Mouse (Mus musculus): Measurements from ENCODE around the gene Nrf1.
A peak's percentile ranks its signal among the peaks of the same experiment; 100 is the strongest.

Nrf1 gene

GRCm38 (mm10) chr6:30047271-30048162 lies at the start of gene Nrf1:
Nrf1 (plus strand) TSS chr6:30047988.
- peak; percentile 91 for DNase-seq

- DNase-seq, result no peak
These were observed 49.6 kb upstream of the Nrf1 start for GRCm38 (mm10) chr6:29998140-29998539.

- no peak for DNase-seq
These were observed 49.0 kb upstream of the Nrf1 start for GRCm38 (mm10) chr6:29998771-29999170.

- no peak for DNase-seq
These were observed 45.2 kb upstream of the Nrf1 start for GRCm38 (mm10) chr6:30002628-30003027.

- no peak for DNase-seq
These were observed 41.9 kb upstream of the Nrf1 start for GRCm38 (mm10) chr6:30005851-30006250.

- no peak for DNase-seq
These were observed 38.6 kb upstream of the Nrf1 start for GRCm38 (mm10) chr6:30009204-30009603.

GRCm38 (mm10) chr6:30013520-30013919 lies 34.3 kb upstream of the Nrf1 start:
- DNase-seq, result no peak

GRCm38 (mm10) chr6:30014187-30014864 lies 33.5 kb upstream of the Nrf1 start:
- DNase-seq, result no peak

- DNase-seq, result no peak
These were observed 26.5 kb upstream of the Nrf1 start for GRCm38 (mm10) chr6:30021241-30021640.

- no peak for DNase-seq
These were observed 26.1 kb upstream of the Nrf1 start for GRCm38 (mm10) chr6:30021656-30022055.

- no peak for DNase-seq
These were observed 21.0 kb upstream of the Nrf1 start for GRCm38 (mm10) chr6:30026799-30027198.

GRCm38 (mm10) chr6:30028358-30028757 lies 19.4 kb upstream of the Nrf1 start:
- no peak for DNase-seq

GRCm38 (mm10) chr6:30035112-30035511 lies 12.7 kb upstream of the Nrf1 start:
- no peak for DNase-seq

GRCm38 (mm10) chr6:30041498-30041897 lies 6.3 kb upstream of the Nrf1 start:
- no peak for DNase-seq

GRCm38 (mm10) chr6:30042483-30042882 lies 5.3 kb upstream of the Nrf1 start:
- no peak for DNase-seq

- no peak for DNase-seq
These were observed 344 bp downstream of the Nrf1 start for GRCm38 (mm10) chr6:30048163-30048500.

- DNase-seq, result peak; percentile 61
These were observed 939 bp downstream of the Nrf1 start for GRCm38 (mm10) chr6:30048501-30049353.

GRCm38 (mm10) chr6:30053116-30053515 lies 5.3 kb downstream of the Nrf1 start:
- no peak for DNase-seq

GRCm38 (mm10) chr6:30062544-30062943 lies 14.8 kb downstream of the Nrf1 start:
- no peak for DNase-seq

- no peak for DNase-seq
These were observed 17.6 kb downstream of the Nrf1 start for GRCm38 (mm10) chr6:30065369-30065768.

GRCm38 (mm10) chr6:30066746-30067145 lies 19.0 kb downstream of the Nrf1 start:
- DNase-seq, result no peak

- no peak for DNase-seq
These were observed 24.7 kb downstream of the Nrf1 start for GRCm38 (mm10) chr6:30072476-30072875.

GRCm38 (mm10) chr6:30078938-30079529 lies 31.2 kb downstream of the Nrf1 start:
- DNase-seq, result no peak
